Mouse (Mus musculus): ENCODE measurements around the gene Ptk7. TPM values are rescaled to one million over a fixed set of nuclear protein-coding genes. Genes with fewer than 3 reads are reported as not detected.
A peak's percentile ranks its signal among the peaks of the same experiment; 100 is the strongest.

The Ptk7 gene
- total RNA-seq, 2 experiments from 2014 or later, result 8.5 to 8.8 TPM

- H3K4me3 ChIP-seq, result no peak overlapping the region
- no peak for DNase-seq (ENCODE audit: low spot score in 2 of 2)
- H3K27ac ChIP-seq, result no peak overlapping the region
- no peak for TF ChIP-seq CTCF (conservative IDR thresholded peaks at IDR 0.05)
These were observed 16.1 kb downstream of the Ptk7 start for GRCm38 (mm10) chr17:46613229-46613628.

- no peak for DNase-seq (ENCODE audit: low spot score in 2 of 2)
- TF ChIP-seq CTCF (conservative IDR thresholded peaks at IDR 0.05), result no peak
- Histone ChIP-seq H3K27ac (no peak overlapping the region), H3K4me3 (no peak overlapping the region)
These were observed 16.5 kb downstream of the Ptk7 start for GRCm38 (mm10) chr17:46612820-46613219.

GRCm38 (mm10) chr17:46612189-46612588, 17.1 kb downstream of the Ptk7 start:
- H3K4me3 ChIP-seq, result no peak overlapping the region
- DNase-seq (ENCODE audit: low spot score in 2 of 2), result no peak
- no peak for TF ChIP-seq CTCF (conservative IDR thresholded peaks at IDR 0.05)
- H3K27ac ChIP-seq, result no peak overlapping the region

GRCm38 (mm10) chr17:46611316-46611715, 18.0 kb downstream of the Ptk7 start:
- H3K27ac ChIP-seq, result no peak overlapping the region
- no peak for DNase-seq (ENCODE audit: low spot score in 2 of 2)
- no peak for TF ChIP-seq CTCF (conservative IDR thresholded peaks at IDR 0.05)
- no peak overlapping the region for H3K4me3 ChIP-seq

- TF ChIP-seq CTCF (conservative IDR thresholded peaks at IDR 0.05), result no peak
These were observed 19.4 kb downstream of the Ptk7 start for GRCm38 (mm10) chr17:46609721-46610514.

GRCm38 (mm10) chr17:46605987-46606386, 23.3 kb downstream of the Ptk7 start:
- no peak for TF ChIP-seq CTCF (conservative IDR thresholded peaks at IDR 0.05)
- Histone ChIP-seq H3K27ac (no peak overlapping the region), H3K4me3 (no peak overlapping the region)
- no peak for DNase-seq (ENCODE audit: low spot score in 2 of 2)

More at GRCm38 (mm10) chr17:46609721-46610514, 19.4 kb downstream of the Ptk7 start:
- H3K27ac ChIP-seq, result no peak overlapping the region
- H3K4me3 ChIP-seq, result no peak overlapping the region
- DNase-seq (ENCODE audit: low spot score in 2 of 2), result no peak

GRCm38 (mm10) chr17:46605126-46605525, 24.2 kb downstream of the Ptk7 start:
- no peak overlapping the region for H3K4me3 ChIP-seq
- DNase-seq (ENCODE audit: low spot score in 2 of 2), result no peak
- H3K27ac ChIP-seq, result no peak overlapping the region
- no peak for TF ChIP-seq CTCF (conservative IDR thresholded peaks at IDR 0.05)

GRCm38 (mm10) chr17:46603229-46603628, 26.1 kb downstream of the Ptk7 start:
- Histone ChIP-seq H3K27ac (no peak overlapping the region), H3K4me3 (no peak overlapping the region)
- TF ChIP-seq CTCF (conservative IDR thresholded peaks at IDR 0.05), result no peak
- no peak for DNase-seq (ENCODE audit: low spot score in 2 of 2)

GRCm38 (mm10) chr17:46602212-46602611, 27.1 kb downstream of the Ptk7 start:
- no peak for TF ChIP-seq CTCF (conservative IDR thresholded peaks at IDR 0.05)
- Histone ChIP-seq H3K27ac (no peak overlapping the region), H3K4me3 (no peak overlapping the region)
- no peak for DNase-seq (ENCODE audit: low spot score in 2 of 2)

GRCm38 (mm10) chr17:46600569-46600968, 28.7 kb downstream of the Ptk7 start:
- no peak for DNase-seq (ENCODE audit: low spot score in 2 of 2)
- Histone ChIP-seq H3K27ac (no peak overlapping the region), H3K4me3 (no peak overlapping the region)
- TF ChIP-seq CTCF (conservative IDR thresholded peaks at IDR 0.05), result 0 out of 2 replicates have a peak, but pooled peaks have one; percentile 23

GRCm38 (mm10) chr17:46598963-46599362, 30.3 kb downstream of the Ptk7 start:
- DNase-seq (ENCODE audit: low spot score in 2 of 2), result no peak
- Histone ChIP-seq H3K27ac (no peak overlapping the region), H3K4me3 (no peak overlapping the region)
- TF ChIP-seq CTCF (conservative IDR thresholded peaks at IDR 0.05), result no peak

- no peak for TF ChIP-seq CTCF (conservative IDR thresholded peaks at IDR 0.05)
- no peak for DNase-seq (ENCODE audit: low spot score in 2 of 2)
- Histone ChIP-seq H3K27ac (no peak overlapping the region), H3K4me3 (no peak overlapping the region)
These were observed 31.3 kb downstream of the Ptk7 start for GRCm38 (mm10) chr17:46597956-46598355.

- TF ChIP-seq CTCF (conservative IDR thresholded peaks at IDR 0.05), result no peak
- no peak for DNase-seq (ENCODE audit: low spot score in 2 of 2)
- H3K4me3 ChIP-seq, result no peak overlapping the region
- H3K27ac ChIP-seq, result peak overlapping the region; percentile 73
These were observed 34.0 kb downstream of the Ptk7 start for GRCm38 (mm10) chr17:46595336-46595735.

GRCm38 (mm10) chr17:46594606-46595005, 34.7 kb downstream of the Ptk7 start:
- peak overlapping the region; percentile 73 for H3K27ac ChIP-seq

More at GRCm38 (mm10) chr17:46594606-46595005, 34.7 kb downstream of the Ptk7 start:
- TF ChIP-seq CTCF (conservative IDR thresholded peaks at IDR 0.05), result no peak
- no peak overlapping the region for H3K4me3 ChIP-seq
- DNase-seq (ENCODE audit: low spot score in 2 of 2), result no peak
